Mouse (Mus musculus) gastrocnemius, adult 2 months (tissue): ENCODE data around the gene Slc1a4. TPM values are rescaled to one million over a fixed set of nuclear protein-coding genes. Genes with fewer than 3 reads are reported as not detected.
A peak's percentile ranks its signal among the peaks of the same experiment; 100 is the strongest.

Source experiments
- DNase-seq: peaks from one replicate; pipeline ENCODE4 v3.0.0; 2022
- H3K27ac ChIP-seq: fragments of 200-600 bp; 2 replicates; pipeline ENCODE4 v1.8.1; 2022; ENCODE audit warnings: mild to moderate bottlenecking
- H3K4me3 ChIP-seq: fragments of 200-600 bp; 2 replicates; pipeline ENCODE4 v1.8.1; 2022; ENCODE audit warnings: mild to moderate bottlenecking, moderate library complexity
- CTCF ChIP-seq: fragments of 200-600 bp; IDR thresholded peaks from 2 replicates; pipeline ENCODE4 v1.8.1; 2022; ENCODE audit warnings: antibody characterized with exemption, mild to moderate bottlenecking, moderate library complexity
- intact Hi-C: fragments of 180-260 bp; cut with DNase I; formaldehyde crosslinking; loops from one replicate; pipeline ENCODE4 v1.15.1; 2025
- long read RNA-seq, 2 experiments: library from polyadenylated mRNA; stranded (forward); transcript quantifications; one replicate each; pipeline ENCODE4 v2.0.0; 2021
- total RNA-seq, 2 experiments: library from RNA; stranded (reverse); gene quantifications; 2 replicates each; pipeline ENCODE4 v1.2.3; 2021

Slc1a4 gene
- total RNA-seq = 1 to 10 TPM in 1 of 2 experiments, under 1 TPM in 1; 0.92 to 1.0 TPM
- long read RNA-seq, experiment 1, partial matches to known transcripts = 0 of 3 reads
- long read RNA-seq, experiment 1, other reads (novel, unspliced or antisense) = 0 of 3 reads
- long read RNA-seq, experiment 2 = 0 reads

DNA sequence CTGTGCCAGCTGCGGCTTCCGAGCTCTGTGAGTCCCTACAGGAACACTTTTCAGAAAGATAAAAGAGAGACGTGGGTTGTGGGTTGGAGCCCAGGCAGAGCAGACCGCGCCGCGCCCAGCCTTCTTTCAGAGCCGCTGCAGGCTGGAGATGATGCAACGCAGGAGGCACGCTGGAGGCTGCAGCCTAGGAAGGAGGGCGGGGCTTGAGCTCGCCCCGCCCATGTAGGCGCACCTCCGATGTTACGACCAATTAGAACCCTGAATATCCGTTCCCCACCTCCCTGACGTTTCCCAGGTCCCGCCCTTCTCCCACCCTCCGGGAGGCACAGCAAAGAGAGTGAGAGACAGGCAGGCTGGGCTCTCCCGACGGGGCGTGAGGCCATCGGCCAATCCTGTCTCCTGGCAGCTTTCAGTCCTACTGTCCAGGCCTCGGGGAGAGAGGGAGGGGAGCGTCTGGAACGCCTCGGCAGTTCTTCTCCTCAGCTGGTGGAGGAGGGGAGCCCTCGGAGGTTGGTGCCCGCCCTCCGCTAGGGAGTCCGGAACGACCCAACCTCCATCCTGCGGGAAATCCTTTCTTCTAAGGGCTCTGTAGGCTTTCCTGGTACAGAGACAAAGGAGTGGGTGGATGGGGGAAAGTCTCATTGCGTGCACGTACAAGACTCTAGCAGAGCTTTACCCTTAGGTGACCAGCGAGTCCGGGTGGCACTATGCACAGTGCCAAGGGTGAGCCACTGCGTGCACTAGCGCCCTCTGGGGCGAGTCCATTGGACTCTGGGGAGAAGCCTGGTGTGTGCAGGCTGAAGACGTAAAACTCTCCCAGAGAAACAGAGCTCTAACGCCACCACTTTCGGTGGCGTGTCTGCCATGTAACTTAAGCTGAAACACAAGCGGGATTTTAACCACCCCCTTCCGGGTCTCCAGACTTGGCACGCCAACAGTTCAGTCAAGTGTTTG is at the start of gene Slc1a4:
TSS of gene Slc1a4 (minus strand) at position 153 of the 954 bp plus-strand sequence.
- TF ChIP-seq CTCF = peak; percentile 80
- peak within 1 kb of the TSS; percentile 74 for H3K4me3 ChIP-seq
- intact Hi-C loops = loop anchor here (2.0 to 10.0 kb wide), 4 partner anchors 68 to 198 kb away; partner anchors contain the start of gene Rab1a
- H3K27ac ChIP-seq = peak within 1 kb of the TSS; percentile 97
- peak; percentile 94 for DNase-seq

GRCm38 (mm10) chr11:20380106-20380505 is 47.6 kb upstream of the Slc1a4 start:
- intact Hi-C loops = no loop called here
- no peak for TF ChIP-seq CTCF
- no peak for DNase-seq
- H3K4me3 ChIP-seq = no peak overlapping the region
- H3K27ac ChIP-seq = no peak overlapping the region

DNA sequence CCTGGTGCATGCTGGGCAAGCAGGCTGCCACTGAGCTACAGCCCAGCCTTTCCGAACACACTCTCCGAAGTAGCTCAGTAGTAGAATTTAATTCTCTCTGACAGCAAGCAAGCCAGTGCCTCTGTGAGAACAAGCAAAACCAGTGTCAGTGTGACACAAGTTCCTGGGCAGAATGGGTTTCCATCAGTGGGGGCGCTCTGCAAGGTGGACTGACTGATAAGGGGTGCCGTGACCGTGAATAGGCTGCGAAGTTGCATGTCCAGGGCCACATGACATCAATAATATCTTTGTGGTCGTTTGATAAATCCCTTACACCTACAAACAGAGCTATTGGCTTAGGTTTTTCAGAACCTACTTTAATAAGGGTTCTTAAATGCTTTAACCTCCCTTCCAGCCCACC is 44.1 kb upstream of the Slc1a4 start:
- H3K4me3 ChIP-seq = no peak overlapping the region
- no peak overlapping the region for H3K27ac ChIP-seq
- intact Hi-C loops = no loop called here
- no peak for TF ChIP-seq CTCF
- DNase-seq = no peak

GRCm38 (mm10) chr11:20372616-20373211 is 40.2 kb upstream of the Slc1a4 start:
- Histone ChIP-seq H3K4me3 (no peak overlapping the region), H3K27ac (no peak overlapping the region)
- DNase-seq = no peak
- TF ChIP-seq CTCF = no peak
- intact Hi-C loops = no loop called here

DNA sequence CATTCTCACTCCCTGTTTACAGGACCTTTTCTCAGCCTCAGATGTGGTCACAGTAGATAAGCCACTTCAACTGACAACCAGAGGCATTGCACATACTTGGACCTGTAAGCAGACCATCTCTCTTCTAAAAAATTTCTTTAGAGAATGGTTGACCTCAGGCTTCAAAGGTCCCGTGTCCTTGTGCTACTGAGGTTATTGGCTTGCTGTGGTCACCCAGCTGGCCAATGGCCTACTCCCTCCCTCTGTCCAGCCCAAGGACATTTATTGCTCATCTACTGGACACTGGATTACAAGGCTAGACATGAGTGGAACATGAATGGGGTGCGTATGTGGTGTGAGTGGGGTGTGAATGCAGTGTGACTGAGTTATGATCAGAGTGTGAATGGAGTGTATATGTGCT is 38.0 kb upstream of the Slc1a4 start:
- intact Hi-C loops = no loop called here
- TF ChIP-seq CTCF = no peak
- no peak overlapping the region for H3K27ac ChIP-seq
- no peak for DNase-seq
- H3K4me3 ChIP-seq = no peak overlapping the region

DNA sequence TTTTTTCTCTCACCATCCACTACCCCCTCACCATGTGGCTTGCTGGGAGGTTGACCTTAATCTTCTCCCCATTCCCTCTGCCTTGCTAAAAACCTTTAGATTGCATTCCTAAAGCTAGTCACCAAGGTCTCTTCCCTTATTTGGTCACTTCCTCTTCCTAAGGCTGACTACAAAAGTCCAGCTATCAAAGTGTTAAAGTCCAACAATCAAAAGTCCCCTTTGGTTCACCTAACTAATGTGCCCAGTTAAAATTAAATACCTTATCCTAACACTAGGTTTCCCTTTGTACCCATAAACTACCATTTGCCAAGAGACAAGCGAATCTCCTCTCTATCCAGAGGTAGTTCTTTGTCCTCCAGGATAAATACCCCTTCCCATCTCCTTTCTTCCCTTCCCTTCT is 33.9 kb upstream of the Slc1a4 start:
- intact Hi-C loops = no loop called here
- DNase-seq = no peak
- no peak overlapping the region for H3K4me3 ChIP-seq
- H3K27ac ChIP-seq = no peak overlapping the region
- no peak for TF ChIP-seq CTCF

DNA sequence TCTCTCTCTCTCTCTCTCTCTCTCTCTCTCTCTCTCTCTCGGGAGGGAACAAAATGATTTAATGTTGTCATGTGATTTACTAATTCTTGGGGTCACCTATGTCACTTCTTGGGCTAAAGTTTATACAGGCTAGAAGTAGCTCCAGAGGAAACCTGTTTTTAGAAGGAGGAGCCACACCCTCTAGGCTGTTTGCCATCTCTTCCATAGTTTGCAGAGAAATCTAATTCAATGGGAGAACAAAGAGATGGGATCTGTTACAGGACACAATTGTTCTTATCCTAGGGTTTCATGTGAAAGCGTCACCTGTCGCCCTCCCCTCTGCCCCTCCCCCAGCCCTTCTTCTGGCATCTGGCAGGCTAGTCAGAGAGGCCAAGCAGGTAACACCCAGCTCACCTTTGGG is 28.8 kb upstream of the Slc1a4 start:
- DNase-seq = no peak
- no peak for TF ChIP-seq CTCF
- intact Hi-C loops = no loop called here
- Histone ChIP-seq H3K4me3 (no peak overlapping the region), H3K27ac (no peak overlapping the region)

DNA sequence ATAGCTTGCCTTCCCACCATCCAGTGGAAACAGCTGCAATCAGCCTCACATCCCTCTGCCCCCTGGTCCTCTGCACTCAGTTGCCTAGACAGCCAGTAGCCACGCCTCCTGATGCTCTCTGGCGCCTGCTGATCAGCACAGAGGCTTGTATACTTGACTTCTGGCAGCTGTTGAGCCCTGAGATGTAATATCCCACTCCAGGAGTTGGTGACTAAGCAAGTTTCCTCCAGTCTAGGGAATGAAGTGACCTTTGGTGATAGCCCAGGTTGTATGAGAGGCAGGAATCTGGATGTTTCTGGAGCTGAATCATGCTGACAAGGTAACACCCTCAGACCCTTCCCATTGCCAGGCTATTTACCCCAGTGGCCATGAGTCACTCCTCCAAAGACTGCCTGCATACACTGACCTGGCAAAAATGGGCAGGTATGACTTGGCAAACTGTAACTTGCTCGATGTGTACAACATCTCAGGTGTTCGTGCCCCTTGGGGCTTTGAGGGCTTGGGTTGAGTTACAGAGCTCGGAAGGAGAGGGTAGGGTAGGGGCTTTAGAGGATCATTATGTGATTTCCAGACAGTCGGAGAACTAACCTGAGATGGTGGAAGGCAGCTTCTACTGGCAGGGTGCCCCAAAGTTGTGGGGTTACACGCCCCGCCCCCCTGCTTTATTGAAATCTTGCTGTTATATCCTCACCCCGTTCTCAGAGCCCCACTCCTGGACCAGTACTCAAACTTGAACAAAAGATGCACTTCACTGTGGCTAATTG is 25.4 kb upstream of the Slc1a4 start:
- no peak for TF ChIP-seq CTCF
- intact Hi-C loops = no loop called here
- Histone ChIP-seq H3K27ac (no peak overlapping the region), H3K4me3 (no peak overlapping the region)
- DNase-seq = no peak

GRCm38 (mm10) chr11:20348466-20348865 is 16.0 kb upstream of the Slc1a4 start:
- no peak overlapping the region for H3K27ac ChIP-seq
- intact Hi-C loops = no loop called here
- no peak for TF ChIP-seq CTCF
- H3K4me3 ChIP-seq = no peak overlapping the region
- no peak for DNase-seq

DNA sequence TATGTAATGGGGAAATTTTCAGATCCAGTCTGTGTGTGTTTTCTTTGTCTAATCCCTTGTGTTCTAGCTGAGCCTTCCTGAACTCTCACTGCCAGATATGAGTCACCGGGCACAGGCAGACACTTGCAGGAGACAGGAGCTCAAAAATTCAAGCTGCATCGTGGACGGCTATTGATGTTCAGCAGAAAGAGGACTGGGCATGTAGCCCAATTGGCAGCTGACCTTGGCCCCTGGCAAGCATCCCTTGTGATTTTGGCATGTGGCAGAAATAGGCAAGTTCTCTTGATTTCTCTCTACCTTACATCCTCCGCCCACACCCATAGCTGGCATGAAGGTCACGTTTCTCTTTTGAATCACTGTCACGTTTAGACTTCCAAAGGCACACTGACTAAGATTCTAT is 15.0 kb upstream of the Slc1a4 start:
- peak; percentile 48 for DNase-seq
- no peak overlapping the region for H3K27ac ChIP-seq
- no peak for TF ChIP-seq CTCF

DNA sequence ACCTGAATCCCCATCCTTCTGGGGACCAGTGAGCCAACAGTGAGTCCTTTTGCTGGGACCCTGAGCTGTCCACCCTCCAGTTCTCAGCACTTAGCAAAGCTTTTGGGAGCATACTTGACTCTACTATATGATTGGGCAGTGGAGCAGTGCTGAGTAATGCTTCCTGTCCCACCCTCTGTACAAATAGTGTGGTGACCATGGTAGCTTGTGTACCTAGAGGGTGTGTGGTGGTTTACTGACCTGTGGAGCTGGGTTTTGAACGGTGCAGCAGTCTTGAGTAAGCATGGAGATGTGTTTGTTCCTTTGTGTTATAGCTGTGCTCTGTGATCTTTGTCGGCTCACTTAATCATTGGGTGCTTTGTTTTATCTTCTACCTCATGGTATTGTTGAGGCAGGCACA is 13.9 kb upstream of the Slc1a4 start:
- no peak for DNase-seq
- intact Hi-C loops = no loop called here
- H3K27ac ChIP-seq = no peak overlapping the region
- no peak for TF ChIP-seq CTCF
- no peak overlapping the region for H3K4me3 ChIP-seq

More for the DNA sequence above, 15.0 kb upstream of the Slc1a4 start:
- H3K4me3 ChIP-seq = no peak overlapping the region
- intact Hi-C loops = no loop called here

DNA sequence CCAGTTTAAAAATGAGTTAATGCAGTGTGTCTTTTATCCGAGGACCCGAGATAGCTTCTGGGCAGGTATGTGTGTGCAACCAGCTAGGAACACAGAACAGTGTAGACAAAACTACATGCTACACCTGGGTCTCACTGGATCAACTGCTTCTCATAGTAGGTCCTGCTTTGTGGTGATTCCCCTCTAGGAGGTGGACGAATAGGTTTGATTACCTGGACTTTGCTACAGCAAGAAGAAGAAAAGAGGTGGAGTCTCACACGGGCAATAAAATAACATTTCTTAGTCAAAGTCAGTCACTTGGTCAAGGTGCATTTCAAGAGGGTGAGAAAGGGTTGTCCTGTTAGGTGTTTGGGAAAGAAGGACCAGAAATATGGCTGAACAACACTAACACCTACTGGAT is 11.4 kb upstream of the Slc1a4 start:
- Histone ChIP-seq H3K4me3 (no peak overlapping the region), H3K27ac (no peak overlapping the region)
- intact Hi-C loops = no loop called here
- no peak for DNase-seq
- no peak for TF ChIP-seq CTCF
